Mouse (Mus musculus) stomach, postnatal 0 days (tissue): ENCODE data around the gene Sec23ip.

Experiments
- CTCF ChIP-seq: IDR thresholded peaks from 2 replicates; pipeline ENCODE4 v1.5.1; 2016; ENCODE audit warnings: antibody characterized with exemption, low read depth, mild to moderate bottlenecking, moderate library complexity
- EP300 ChIP-seq: optimal IDR thresholded peaks from 2 replicates; pipeline ENCODE3; 2016; ENCODE audit warnings: antibody characterized with exemption

GRCm38 (mm10) chr7:128758948-128759347 is 14.2 kb downstream of the Sec23ip start:
- TF ChIP-seq EP300 = no peak
- no peak for TF ChIP-seq CTCF
